Mouse (Mus musculus): ENCODE results near the gene Nup155. TPM values are rescaled to one million over a fixed set of nuclear protein-coding genes. Genes with fewer than 3 reads are reported as not detected.

Nup155 gene
- total and polyA plus RNA-seq, 2 experiments from 2014 or later: 6.0 to 42.0 TPM

DNA sequence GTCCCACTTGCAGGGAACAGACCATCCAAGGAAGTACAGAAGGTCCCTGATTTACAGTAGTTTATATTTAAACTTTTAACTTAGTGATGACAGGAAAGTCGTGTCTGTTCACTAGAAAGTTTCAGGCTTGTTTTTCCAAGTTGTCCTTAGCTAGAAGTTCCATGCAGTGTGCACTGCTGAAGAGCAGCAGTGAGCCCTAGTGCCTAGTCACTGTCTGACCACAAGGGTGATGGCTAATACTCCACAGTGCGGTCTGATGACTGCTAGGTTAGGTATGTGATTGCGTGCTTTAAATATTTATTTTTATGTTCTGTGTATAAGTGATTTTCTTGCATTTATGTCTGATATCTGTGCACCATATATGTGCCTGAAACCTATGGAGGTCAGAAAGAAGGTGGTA, 81.4 kb downstream of the Nup155 start:
- H3K4me3 ChIP-seq (ENCODE audit: low read length): no peak overlapping the region
- no peaks in the 10 kb centered on the region for H3K4me1 ChIP-seq (ENCODE audit: insufficient read depth, low read length)
- H3K36me3 ChIP-seq (ENCODE audit: insufficient read depth, low read length): peaks cover 54% of the 10 kb centered on the region
- WGBS: 98% methylated on average over 3 of the region's 3 CpGs
- H3K9me3 ChIP-seq (ENCODE audit: low read length): no peaks in the 10 kb centered on the region
- H3K4me2 ChIP-seq (ENCODE audit: low read depth, low read length): no peak overlapping the region
- H3K27ac ChIP-seq: no peak overlapping the region
- no peak overlapping the region for H3K9ac ChIP-seq (replicated peaks; ENCODE audit: low read length)
- DNase-seq (ENCODE audit: low spot score) (no peak), ATAC-seq (no peak)
- no peaks in the 10 kb centered on the region for H3K27me3 ChIP-seq (ENCODE audit: insufficient read depth, low read length)
- TF ChIP-seq CTCF (IDR thresholded peaks at IDR 0.05; ENCODE audit: low read depth): no peak

GRCm38 (mm10) chr15:8200317-8200716, 91.2 kb downstream of the Nup155 start:
- H3K4me2 ChIP-seq (ENCODE audit: low read depth, low read length): no peak overlapping the region
- H3K27ac ChIP-seq: no peak overlapping the region
- no peak overlapping the region for H3K4me3 ChIP-seq (ENCODE audit: low read length)
- H3K4me1 ChIP-seq (ENCODE audit: insufficient read depth, low read length): no peaks in the 10 kb centered on the region
- DNase-seq (ENCODE audit: low spot score) (no peak), ATAC-seq (no peak)
- peaks cover 44% of the 10 kb centered on the region for H3K36me3 ChIP-seq (ENCODE audit: insufficient read depth, low read length)
- peak; percentile 30; the same call in 1 of the 2 replicates for TF ChIP-seq CTCF (IDR thresholded peaks at IDR 0.05; ENCODE audit: low read depth)
- no peak overlapping the region for H3K9ac ChIP-seq (replicated peaks; ENCODE audit: low read length)
- no peaks in the 10 kb centered on the region for H3K27me3 ChIP-seq (ENCODE audit: insufficient read depth, low read length)
- no peaks in the 10 kb centered on the region for H3K9me3 ChIP-seq (ENCODE audit: low read length)

- no peak for ATAC-seq
- no peak overlapping the region for H3K4me2 ChIP-seq (ENCODE audit: low read depth, low read length)
- no peaks in the 10 kb centered on the region for H3K9me3 ChIP-seq (ENCODE audit: low read length)
- H3K36me3 ChIP-seq (ENCODE audit: insufficient read depth, low read length): peaks cover 29% of the 10 kb centered on the region
- no peaks in the 10 kb centered on the region for H3K27me3 ChIP-seq (ENCODE audit: insufficient read depth, low read length)
- no peak overlapping the region for H3K4me3 ChIP-seq (ENCODE audit: low read length)
- H3K9ac ChIP-seq (replicated peaks; ENCODE audit: low read length): no peak overlapping the region
- no peak for TF ChIP-seq CTCF (IDR thresholded peaks at IDR 0.05; ENCODE audit: low read depth)
- no peaks in the 10 kb centered on the region for H3K4me1 ChIP-seq (ENCODE audit: insufficient read depth, low read length)
- H3K27ac ChIP-seq: no peak overlapping the region
- WGBS: 91% methylated on average over 6 of the region's 6 CpGs
- no peak for DNase-seq (ENCODE audit: low spot score)
These were observed 99.3 kb downstream of the Nup155 start for GRCm38 (mm10) chr15:8208362-8208761.

Other genes starting within 250 kb of the Nup155 start
- gene Wdr70, start 10.1 kb upstream of the Nup155 start, total RNA-seq (2014; rRNA removed): 45.5 and 51.0 TPM in 2 replicates
- 64.3 and 69.9 TPM in 2 replicates for gene Wdr70, start 10.1 kb upstream of the Nup155 start, polyA plus RNA-seq (2015; fragmentation: Nextera tagmentation; extraction: Ambion mirVana)
- 19.4 and 22.6 TPM in 2 replicates for gene Cplane1, start 59.8 kb downstream of the Nup155 start, total RNA-seq (2014; rRNA removed)
- 13.4 and 14.6 TPM in 2 replicates for gene Cplane1, start 59.8 kb downstream of the Nup155 start, polyA plus RNA-seq (2015; fragmentation: Nextera tagmentation; extraction: Ambion mirVana)